Mouse (Mus musculus) C2C12 (cell line): ENCODE measurements around the gene Tsc22d1.

ENCODE experiments used
- CTCF ChIP-seq: IDR thresholded peaks from one replicate; pipeline ENCODE4 v1.5.1; 2011; ENCODE audit not compliant: control insufficient read depth, insufficient read depth, insufficient read length
- MAX ChIP-seq: IDR thresholded peaks from one replicate; pipeline ENCODE4 v1.6.1; 2011; ENCODE audit warnings: mild to moderate bottlenecking, control low read depth
- MYOG ChIP-seq: IDR thresholded peaks from one replicate; pipeline ENCODE4 v1.6.1; 2011; ENCODE audit not compliant: control insufficient read depth, insufficient read length; ENCODE audit errors: extremely low read depth
- USF1 ChIP-seq: IDR thresholded peaks from one replicate; pipeline ENCODE4 v1.6.1; 2011; ENCODE audit warnings: low read depth, mild to moderate bottlenecking, control low read depth, moderate library complexity

DNA sequence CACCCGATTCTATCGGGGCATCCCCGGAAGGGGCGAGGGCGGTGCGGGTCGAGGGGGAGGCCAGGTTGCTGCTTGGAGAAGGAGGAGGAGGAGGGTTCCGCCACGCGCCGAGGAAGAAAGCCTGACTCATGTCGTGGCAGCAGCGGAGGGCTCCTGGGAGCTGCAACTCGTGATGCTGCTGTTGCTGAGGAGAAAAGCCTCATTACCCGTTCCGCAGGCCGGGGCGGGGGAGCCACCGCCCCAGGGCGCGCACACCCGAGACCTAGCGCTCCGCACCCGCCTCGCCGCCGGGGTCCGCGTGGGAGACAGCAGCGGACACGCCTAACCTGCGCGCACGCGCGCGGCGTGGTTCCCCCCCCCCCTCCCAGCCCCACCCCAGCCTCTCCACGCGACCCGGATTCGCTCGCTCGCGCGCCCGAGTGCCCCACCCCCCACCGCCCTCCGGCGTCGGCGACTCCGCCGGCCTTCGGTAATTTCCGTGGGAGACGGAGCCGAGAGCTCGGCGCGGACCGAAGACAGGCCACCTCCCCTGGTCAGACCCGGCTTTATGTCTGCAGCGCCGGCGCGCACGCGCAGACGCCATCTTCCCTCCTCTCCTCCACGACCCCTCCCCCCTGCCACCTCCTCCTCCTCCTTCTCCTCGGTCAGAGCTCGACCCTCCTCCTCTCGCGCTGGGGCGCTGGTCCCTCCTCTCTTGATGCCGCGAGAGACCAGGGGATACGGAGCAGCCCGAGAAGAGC is 469 bp upstream of the Tsc22d1 start:
- TF ChIP-seq CTCF (no peak), MAX (peak; percentile 19), MYOG (no peak), USF1 (no peak)
